Mouse (Mus musculus) right cerebral cortex, postnatal 14 days (tissue): ENCODE results near the gene Hs3st3a1.

Experiments used
- DNase-seq: peaks from one replicate; pipeline ENCODE4 v3.0.0; 2022

Hs3st3a1 gene

DNA sequence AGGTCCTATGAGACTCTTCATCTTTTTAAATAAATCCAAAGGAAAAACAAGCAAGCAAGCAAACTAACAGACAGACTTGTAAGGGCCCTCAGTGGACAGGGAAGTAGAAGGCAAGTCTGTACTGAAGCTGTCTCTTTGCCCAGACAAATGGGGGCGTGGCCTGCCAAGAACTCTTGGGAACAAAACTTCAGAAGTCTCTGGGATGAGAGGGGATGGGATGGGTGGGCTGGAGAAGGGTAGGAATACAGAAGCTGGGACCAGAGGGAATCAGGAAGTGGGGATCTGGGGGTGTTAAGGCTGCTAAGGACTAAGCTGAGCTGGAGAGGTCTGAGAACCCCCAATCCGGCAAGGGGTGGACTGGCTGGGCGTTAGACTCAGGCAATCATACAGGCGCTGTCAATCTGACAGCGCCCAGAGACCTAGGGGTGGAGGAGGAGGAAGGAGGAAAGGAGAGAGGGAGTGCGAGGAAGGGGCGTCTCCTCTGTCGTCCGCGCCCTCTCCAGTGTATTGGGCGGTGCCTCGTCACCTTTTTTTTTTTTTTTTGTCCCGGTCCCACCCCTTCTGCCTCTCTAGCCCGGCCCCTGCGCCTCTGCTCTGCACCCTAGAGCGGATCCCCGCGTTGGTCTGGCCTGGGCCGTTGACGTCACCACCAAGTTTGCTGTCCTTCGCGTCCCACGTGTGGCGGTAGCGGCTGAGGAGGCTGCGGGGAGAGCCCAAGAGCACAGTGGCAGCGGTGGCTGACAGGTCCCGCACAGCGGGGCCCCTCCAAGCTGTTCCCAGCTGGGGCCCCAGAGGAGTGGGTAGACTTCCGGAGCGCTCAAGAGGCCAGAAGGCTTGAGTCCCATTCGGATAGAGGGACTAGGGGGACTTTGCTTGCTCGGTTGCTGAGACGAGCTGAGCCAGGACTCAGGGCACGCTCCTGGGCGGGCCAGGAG lies at the start of gene Hs3st3a1:
Gene Hs3st3a1, plus strand, starts transcription at position 722 of the 935 bp plus-strand sequence.
- DNase-seq = peak; percentile 7

- no peak for DNase-seq
These were observed 48.8 kb upstream of the Hs3st3a1 start for GRCm38 (mm10) chr11:64386333-64386732.

DNA sequence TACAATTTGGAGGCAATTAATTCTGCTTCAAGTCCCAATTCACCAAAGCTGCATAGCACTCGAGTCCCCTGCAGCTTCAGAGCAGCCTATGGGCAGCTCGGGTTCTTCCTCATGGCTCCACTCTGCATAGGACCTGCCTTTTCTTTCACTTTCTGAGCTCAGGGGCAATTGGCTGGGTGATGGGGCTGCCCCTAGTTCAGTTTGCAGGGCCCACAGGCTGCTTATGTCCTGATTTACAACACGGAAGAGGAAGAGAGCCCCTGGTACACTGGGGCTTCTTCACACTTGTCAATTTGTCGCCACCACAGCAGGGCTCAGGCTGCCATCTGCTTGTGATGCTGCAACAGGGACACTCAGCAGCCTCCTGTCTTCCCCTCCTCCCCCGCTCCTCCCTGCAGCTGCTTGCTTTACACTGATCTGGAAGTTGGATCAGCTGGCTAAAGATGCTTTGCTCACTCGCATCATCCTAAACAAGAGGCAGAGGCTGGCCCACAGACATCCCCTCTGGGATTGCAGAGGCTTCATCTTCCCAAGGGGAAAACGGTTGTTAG lies 38.7 kb upstream of the Hs3st3a1 start:
- DNase-seq = peak; percentile 59

DNA sequence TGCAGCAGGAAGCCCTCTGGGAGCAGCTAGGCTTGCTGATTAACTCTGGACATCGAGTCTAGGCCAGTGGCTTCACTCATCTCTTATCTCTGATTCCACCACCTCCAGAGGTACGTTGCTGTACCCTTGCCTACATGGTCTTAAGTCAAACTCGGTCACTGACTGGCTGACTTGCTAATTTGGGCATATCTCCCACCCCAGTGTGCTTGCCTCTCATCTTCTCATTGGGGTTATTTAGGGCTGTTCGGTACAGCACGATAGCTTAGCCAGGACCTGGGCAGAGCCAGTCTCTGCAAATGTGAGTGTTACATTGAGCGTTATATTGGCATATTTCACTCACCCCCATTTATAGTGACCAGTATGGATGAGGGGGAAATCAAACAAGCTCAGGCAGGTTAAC lies 38.2 kb upstream of the Hs3st3a1 start:
- no peak for DNase-seq

DNA sequence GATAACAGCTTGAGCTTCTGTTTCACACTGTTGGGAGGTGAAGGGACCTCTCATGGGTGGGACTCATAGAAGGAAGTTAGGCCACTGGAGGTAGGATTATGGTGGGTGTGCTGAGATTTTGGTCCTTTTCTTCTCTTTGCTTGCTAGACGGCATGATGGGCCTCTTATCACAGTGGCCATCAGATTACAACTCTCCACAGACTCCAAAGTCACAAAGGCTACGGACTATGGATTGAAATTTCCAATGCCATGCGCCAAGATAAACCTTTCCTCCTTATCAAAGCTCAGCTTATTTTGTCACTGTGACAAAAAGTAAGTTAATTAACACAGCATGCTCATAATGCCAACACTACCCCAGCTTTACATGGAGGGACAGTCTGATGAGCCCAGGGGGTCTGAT lies 37.5 kb upstream of the Hs3st3a1 start:
- DNase-seq = no peak

DNA sequence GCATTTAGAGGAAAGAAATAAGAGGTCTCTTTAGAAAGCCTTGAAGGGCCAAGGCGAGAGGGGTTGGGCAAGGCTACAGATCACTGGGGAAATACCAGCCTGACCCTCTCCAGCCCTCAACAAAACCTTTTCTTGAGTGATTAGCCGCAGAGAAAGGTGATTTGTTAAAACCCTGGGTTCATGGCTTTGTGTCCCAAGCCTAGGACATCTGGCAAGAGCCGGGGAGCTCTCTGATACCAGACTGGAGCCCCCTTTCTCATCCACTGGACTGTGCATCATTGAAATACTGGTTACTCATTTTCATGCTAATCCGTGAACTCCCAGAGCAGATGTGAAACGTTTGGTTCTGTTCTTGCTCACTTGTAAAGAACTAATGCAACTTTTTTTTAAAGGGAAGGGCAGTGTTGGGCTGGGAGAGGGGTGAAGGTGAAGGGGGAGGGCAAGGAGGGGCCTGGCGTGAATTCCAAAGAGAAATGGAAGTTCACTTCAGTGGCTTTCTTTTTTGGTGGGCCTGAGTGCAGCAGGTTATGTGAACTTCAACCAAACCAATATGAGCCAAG lies 34.5 kb upstream of the Hs3st3a1 start:
- no peak for DNase-seq

- no peak for DNase-seq
These were observed 16.2 kb upstream of the Hs3st3a1 start for GRCm38 (mm10) chr11:64418969-64419368.

GRCm38 (mm10) chr11:64435546-64436411 lies 647 bp downstream of the Hs3st3a1 start:
- DNase-seq = peak; percentile 12

- no peak for DNase-seq
These were observed 1.2 kb downstream of the Hs3st3a1 start, which contains the start of gene F930015N05Rik for GRCm38 (mm10) chr11:64436412-64436727. TSS of gene F930015N05Rik (minus strand) at chr11:64436653.

DNA sequence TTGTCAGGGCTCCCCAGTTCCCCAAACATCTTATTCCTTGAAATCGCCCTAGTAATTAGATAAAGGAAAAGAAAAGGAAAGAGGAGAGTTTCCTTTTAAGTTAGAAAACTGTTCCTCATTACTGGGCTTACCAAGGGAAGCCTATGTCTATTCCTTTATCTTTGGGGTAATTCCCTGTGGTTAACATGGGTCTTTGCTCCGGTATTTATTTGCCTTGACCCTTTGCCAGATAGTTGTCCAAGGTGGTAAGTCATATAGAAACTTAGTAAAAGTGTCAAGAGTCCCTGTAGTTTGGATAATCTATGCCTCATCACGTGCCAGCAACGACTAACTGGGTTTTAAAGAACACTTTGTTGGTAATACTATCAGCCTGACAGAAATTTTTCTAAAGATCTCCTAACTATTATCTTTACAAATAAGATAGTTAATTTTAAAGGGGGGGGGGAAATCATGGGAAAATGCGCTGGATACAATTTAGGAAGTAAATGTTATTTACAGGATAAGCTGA lies 1.7 kb downstream of the Hs3st3a1 start:
- no peak for DNase-seq

DNA sequence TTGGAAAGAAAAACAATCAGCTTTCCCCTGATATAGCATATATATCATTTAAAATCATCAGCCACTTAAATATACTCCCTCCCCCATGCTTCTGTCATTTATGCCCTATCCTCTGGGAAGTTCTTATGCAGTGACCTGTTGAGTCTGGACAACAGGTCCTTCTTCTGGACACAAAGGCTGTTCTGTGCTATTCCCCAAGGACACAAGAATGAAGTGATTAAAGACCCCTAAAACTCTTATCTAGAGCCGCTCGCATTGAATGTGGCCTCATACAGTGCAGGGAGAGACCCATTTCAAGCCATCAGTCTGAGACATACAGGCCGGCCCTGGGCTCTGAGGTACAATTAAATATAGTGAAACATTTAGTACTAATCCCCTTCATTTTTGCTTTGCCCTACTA lies 2.6 kb downstream of the Hs3st3a1 start:
- no peak for DNase-seq

- DNase-seq = peak; percentile 9
These were observed 3.8 kb downstream of the Hs3st3a1 start for GRCm38 (mm10) chr11:64438909-64439308.

DNA sequence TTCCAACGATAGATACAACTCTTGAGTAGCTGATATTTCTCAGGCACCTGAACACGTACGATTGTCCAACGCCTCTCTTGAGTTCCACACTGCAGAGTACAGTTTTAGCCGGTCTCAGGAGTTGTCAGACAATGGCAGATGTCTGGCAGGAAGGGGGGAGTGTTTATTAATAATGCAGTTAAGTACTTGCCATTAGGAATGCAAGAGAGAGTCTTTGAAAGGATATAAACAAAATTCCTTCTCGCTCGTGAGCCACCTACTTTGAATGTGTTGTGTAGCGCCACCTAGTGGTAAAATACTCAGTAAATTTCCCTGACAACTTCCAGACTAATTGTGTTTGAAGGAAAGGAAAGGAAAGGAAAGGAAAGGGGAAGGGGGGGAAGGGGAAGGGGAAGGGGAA lies 7.0 kb downstream of the Hs3st3a1 start:
- no peak for DNase-seq

DNA sequence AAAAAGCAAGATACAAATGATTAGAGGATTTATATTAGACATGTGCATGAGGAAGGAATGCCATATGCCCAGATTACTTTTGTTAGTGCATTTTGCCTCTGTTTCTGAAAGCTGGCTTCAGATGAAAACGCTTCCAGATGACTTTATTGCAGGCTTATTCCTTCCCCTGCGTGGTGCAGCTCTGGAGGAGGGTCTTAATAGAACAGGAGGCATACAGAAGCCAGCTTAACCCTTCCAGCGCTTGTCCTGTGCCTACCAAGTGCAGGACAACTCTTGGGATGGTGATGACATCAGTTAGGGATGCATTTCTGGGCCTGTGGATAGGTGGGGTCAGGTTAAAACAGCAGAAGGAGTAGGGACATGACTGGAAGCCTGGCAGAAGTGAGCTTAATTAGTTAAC lies 7.6 kb downstream of the Hs3st3a1 start:
- no peak for DNase-seq

DNA sequence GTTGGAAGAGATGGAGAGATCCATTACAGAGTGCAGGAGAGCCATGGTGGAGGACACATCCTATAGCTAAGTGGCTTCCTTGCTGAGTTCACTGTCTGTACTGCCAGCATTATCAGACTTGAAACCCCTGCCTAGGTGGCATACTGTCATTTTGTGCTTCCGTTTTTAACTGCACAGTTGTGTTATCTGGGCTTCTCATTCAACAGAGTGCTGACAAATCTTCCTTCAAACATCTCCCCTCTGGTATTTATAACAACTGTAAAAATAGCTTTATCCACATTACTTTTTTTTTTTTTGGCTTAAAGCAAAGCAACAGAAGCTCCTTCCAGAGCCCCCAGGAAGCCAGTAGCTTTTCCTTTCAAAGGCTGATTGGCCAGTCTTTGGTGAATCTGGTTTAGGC lies 10.1 kb downstream of the Hs3st3a1 start:
- no peak for DNase-seq

DNA sequence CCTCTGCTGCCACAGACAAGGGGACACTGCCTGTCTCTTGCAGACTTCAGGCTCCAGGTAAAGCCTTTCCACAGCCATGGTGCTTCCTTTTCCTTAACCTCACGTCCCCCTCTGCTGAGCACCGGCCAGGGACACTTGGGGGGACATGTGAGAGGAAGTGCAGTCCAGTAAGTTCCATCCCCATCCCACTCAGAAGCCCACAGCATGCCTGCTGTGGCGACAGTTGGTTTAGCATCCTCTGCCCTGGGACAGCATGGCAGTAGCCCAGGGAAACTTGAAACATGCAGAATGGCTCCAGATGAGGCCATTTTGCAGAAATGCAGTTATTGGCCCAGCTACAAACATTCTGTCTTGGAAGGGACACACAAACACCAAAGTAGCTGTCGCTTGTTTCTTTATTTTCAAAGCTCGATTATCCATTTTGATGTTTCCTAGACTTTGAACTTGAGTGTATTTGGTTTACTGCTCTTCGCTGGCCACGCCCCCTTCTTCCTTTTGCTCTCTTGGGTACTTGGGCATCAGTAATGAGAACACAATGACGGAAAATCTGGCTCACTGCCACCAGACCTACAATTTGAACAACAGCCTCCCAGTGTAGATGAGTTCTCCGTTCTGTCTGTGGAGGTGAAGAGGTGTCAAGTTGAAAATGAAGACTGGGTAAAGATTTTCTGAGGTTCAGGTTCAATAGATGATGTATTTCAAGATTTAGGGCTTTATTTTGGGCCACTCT lies 13.6 kb downstream of the Hs3st3a1 start:
- DNase-seq = no peak

- DNase-seq = no peak
These were observed 26.6 kb downstream of the Hs3st3a1 start for GRCm38 (mm10) chr11:64461746-64462145.

- DNase-seq = no peak
These were observed 33.6 kb downstream of the Hs3st3a1 start for GRCm38 (mm10) chr11:64468737-64469136.

GRCm38 (mm10) chr11:64470689-64471088 lies 35.6 kb downstream of the Hs3st3a1 start:
- no peak for DNase-seq

GRCm38 (mm10) chr11:64473679-64474078 lies 38.5 kb downstream of the Hs3st3a1 start:
- no peak for DNase-seq

GRCm38 (mm10) chr11:64481445-64481844 lies 46.3 kb downstream of the Hs3st3a1 start:
- no peak for DNase-seq
